Mouse (Mus musculus) midbrain, embryonic 12.5 days (tissue): ENCODE measurements around the gene Plekha1. TPM values are rescaled to one million over a fixed set of nuclear protein-coding genes. Genes with fewer than 3 reads are reported as not detected.

ENCODE experiments used
- ATAC-seq: fragments of 200-750 bp; cut with Nextera tagmentation; 2 replicates; pipeline ENCODE4 v1.8.0; 2017; ENCODE audit warnings: low read depth, moderate TSS enrichment, moderate library complexity; ENCODE audit not compliant: low FRiP score
- H3K27ac ChIP-seq: fragments of 300-500 bp; sonication (generic); replicated peaks from 2 replicates; pipeline ENCODE4 v1.5.1; 2016; ENCODE audit warnings: mild to moderate bottlenecking
- H3K27me3 ChIP-seq: fragments of 300-500 bp; sonication (generic); 2 replicates; pipeline ENCODE4 v1.6.1; 2016; ENCODE audit warnings: mild to moderate bottlenecking
- H3K36me3 ChIP-seq: fragments of 300-500 bp; sonication (generic); 2 replicates; pipeline ENCODE4 v1.6.1; 2016
- H3K4me1 ChIP-seq: fragments of 300-500 bp; sonication (generic); 2 replicates; pipeline ENCODE4 v1.6.1; 2016
- H3K4me2 ChIP-seq: fragments of 300-500 bp; sonication (generic); replicated peaks from 2 replicates; pipeline ENCODE4 v1.6.1; 2016; ENCODE audit warnings: mild to moderate bottlenecking, moderate library complexity
- H3K4me3 ChIP-seq: fragments of 300-500 bp; sonication (generic); 2 replicates; pipeline ENCODE4 v1.5.1; 2016; ENCODE audit warnings: mild to moderate bottlenecking
- H3K9ac ChIP-seq: fragments of 300-500 bp; sonication (generic); replicated peaks from 2 replicates; pipeline ENCODE4 v1.6.1; 2016; ENCODE audit warnings: mild to moderate bottlenecking, moderate library complexity
- H3K9me3 ChIP-seq: fragments of 300-500 bp; sonication (generic); 2 replicates; pipeline ENCODE4 v1.6.1; 2016; ENCODE audit warnings: mild to moderate bottlenecking
- WGBS: fragments of 180-500 bp; shearing (Covaris S2); methylation state at CpG from one replicate; pipeline ENCODE4 v1.1.7; 2016; 5-methylcytosine and 5-hydroxymethylcytosine counted together
- microRNA-seq: library from miRNA; unstranded; fragments of <30 nt; microRNA quantifications from one replicate; pipeline ENCODE4, GENCODE M21; 2017
- polyA plus RNA-seq: library from polyadenylated mRNA; unstranded; fragments of >200 nt; fragmentation: Nextera tagmentation; extraction: Ambion mirVana; gene quantifications from 2 replicates; pipeline ENCODE4 v1.2.1, GENCODE M21; 2016

The Plekha1 gene
- polyA plus RNA-seq, 1 experiment from 2014 or later: 43.8 TPM

GRCm38 (mm10) chr7:130946303-130946702 is 80.7 kb downstream of the Plekha1 start:
- no peak for ATAC-seq
- H3K27ac ChIP-seq: no peak overlapping the region
- H3K4me2 ChIP-seq: no peak overlapping the region
- H3K9me3 ChIP-seq: no peaks in the 10 kb centered on the region
- H3K4me1 ChIP-seq: no peaks in the 10 kb centered on the region
- WGBS: 91% methylated on average over 12 of the region's 12 CpGs
- H3K36me3 ChIP-seq: no peaks in the 10 kb centered on the region
- no peak overlapping the region for H3K9ac ChIP-seq
- H3K27me3 ChIP-seq: no peaks in the 10 kb centered on the region
- no peak overlapping the region for H3K4me3 ChIP-seq

GRCm38 (mm10) chr7:130948563-130949208 is 83.1 kb downstream of the Plekha1 start:
- H3K36me3 ChIP-seq: no peaks in the 10 kb centered on the region
- H3K27me3 ChIP-seq: no peaks in the 10 kb centered on the region
- 68% methylated on average over 5 of the region's 5 CpGs for WGBS
- H3K9me3 ChIP-seq: no peaks in the 10 kb centered on the region
- H3K4me2 ChIP-seq: no peak overlapping the region
- H3K9ac ChIP-seq: no peak overlapping the region
- no peak overlapping the region; the same call in 1 of the 2 replicates for H3K27ac ChIP-seq
- H3K4me3 ChIP-seq: no peak overlapping the region
- ATAC-seq: no peak
- no peaks in the 10 kb centered on the region for H3K4me1 ChIP-seq

GRCm38 (mm10) chr7:130949331-130949751 is 83.8 kb downstream of the Plekha1 start:
- H3K27ac ChIP-seq: no peak overlapping the region; the same call in 1 of the 2 replicates
- 58% methylated on average over 8 of the region's 8 CpGs for WGBS
- H3K9ac ChIP-seq: no peak overlapping the region
- no peaks in the 10 kb centered on the region for H3K9me3 ChIP-seq
- H3K36me3 ChIP-seq: no peaks in the 10 kb centered on the region
- no peak overlapping the region for H3K4me3 ChIP-seq
- ATAC-seq: no peak
- H3K4me1 ChIP-seq: no peaks in the 10 kb centered on the region
- H3K27me3 ChIP-seq: no peaks in the 10 kb centered on the region
- H3K4me2 ChIP-seq: no peak overlapping the region

GRCm38 (mm10) chr7:130950482-130950881 is 84.9 kb downstream of the Plekha1 start:
- WGBS: 93% methylated on average over 7 of the region's 7 CpGs
- Histone ChIP-seq H3K4me3 (no peak overlapping the region), H3K4me2 (no peak overlapping the region), H3K4me1 (no peaks in the 10 kb centered on the region), H3K9ac (no peak overlapping the region), H3K27me3 (no peaks in the 10 kb centered on the region), H3K9me3 (no peaks in the 10 kb centered on the region), H3K27ac (no peak overlapping the region), H3K36me3 (no peaks in the 10 kb centered on the region)
- no peak for ATAC-seq

GRCm38 (mm10) chr7:130951004-130951403 is 85.4 kb downstream of the Plekha1 start:
- ATAC-seq: no peak
- H3K9me3 ChIP-seq: no peaks in the 10 kb centered on the region
- H3K27me3 ChIP-seq: no peaks in the 10 kb centered on the region
- H3K9ac ChIP-seq: no peak overlapping the region
- H3K4me2 ChIP-seq: no peak overlapping the region
- no peak overlapping the region for H3K27ac ChIP-seq
- WGBS: 83% methylated on average over 5 of the region's 5 CpGs
- no peak overlapping the region for H3K4me3 ChIP-seq
- H3K4me1 ChIP-seq: no peaks in the 10 kb centered on the region
- no peaks in the 10 kb centered on the region for H3K36me3 ChIP-seq

GRCm38 (mm10) chr7:130953376-130953775 is 87.8 kb downstream of the Plekha1 start:
- H3K27me3 ChIP-seq: no peaks in the 10 kb centered on the region
- ATAC-seq: no peak
- H3K9ac ChIP-seq: no peak overlapping the region
- H3K36me3 ChIP-seq: no peaks in the 10 kb centered on the region
- WGBS: 88% methylated on average over 10 of the region's 10 CpGs
- no peak overlapping the region for H3K4me3 ChIP-seq
- H3K4me1 ChIP-seq: no peaks in the 10 kb centered on the region
- no peak overlapping the region for H3K4me2 ChIP-seq
- H3K27ac ChIP-seq: no peak overlapping the region
- H3K9me3 ChIP-seq: no peaks in the 10 kb centered on the region

GRCm38 (mm10) chr7:130954177-130954601 is 88.6 kb downstream of the Plekha1 start:
- Histone ChIP-seq H3K27me3 (no peaks in the 10 kb centered on the region), H3K27ac (no peak overlapping the region), H3K36me3 (no peaks in the 10 kb centered on the region), H3K4me1 (no peaks in the 10 kb centered on the region), H3K4me3 (no peak overlapping the region), H3K9me3 (no peaks in the 10 kb centered on the region), H3K4me2 (no peak overlapping the region), H3K9ac (no peak overlapping the region)
- no peak for ATAC-seq
- 86% methylated on average over 10 of the region's 10 CpGs for WGBS

- no peaks in the 10 kb centered on the region for H3K36me3 ChIP-seq
- WGBS: 73% methylated on average over 7 of the region's 7 CpGs
- no peak overlapping the region for H3K4me2 ChIP-seq
- H3K9ac ChIP-seq: no peak overlapping the region
- no peaks in the 10 kb centered on the region for H3K9me3 ChIP-seq
- H3K27me3 ChIP-seq: no peaks in the 10 kb centered on the region
- no peak for ATAC-seq
- H3K4me3 ChIP-seq: no peak overlapping the region
- no peaks in the 10 kb centered on the region for H3K4me1 ChIP-seq
- no peak overlapping the region for H3K27ac ChIP-seq
Observed at GRCm38 (mm10) chr7:130958551-130958950, 93.0 kb downstream of the Plekha1 start.

- Histone ChIP-seq H3K36me3 (no peaks in the 10 kb centered on the region), H3K9me3 (no peaks in the 10 kb centered on the region), H3K4me1 (0 out of 2 replicates have a peak, but pooled peaks cover 4% of the 10 kb centered on the region), H3K4me3 (no peak overlapping the region), H3K27ac (no peak overlapping the region), H3K4me2 (no peak overlapping the region), H3K27me3 (no peaks in the 10 kb centered on the region), H3K9ac (no peak overlapping the region)
- 61% methylated on average over 7 of the region's 7 CpGs for WGBS
- ATAC-seq: no peak
Observed at GRCm38 (mm10) chr7:130959868-130960267, 94.3 kb downstream of the Plekha1 start.

GRCm38 (mm10) chr7:130961429-130961828 is 95.9 kb downstream of the Plekha1 start:
- H3K9ac ChIP-seq: no peak overlapping the region
- H3K4me1 ChIP-seq: 0 out of 2 replicates have a peak, but pooled peaks cover 4% of the 10 kb centered on the region
- H3K9me3 ChIP-seq: no peaks in the 10 kb centered on the region
- no peak overlapping the region for H3K4me2 ChIP-seq
- H3K27ac ChIP-seq: no peak overlapping the region
- WGBS: 94% methylated on average over 6 of the region's 6 CpGs
- H3K27me3 ChIP-seq: no peaks in the 10 kb centered on the region
- no peaks in the 10 kb centered on the region for H3K36me3 ChIP-seq
- no peak overlapping the region for H3K4me3 ChIP-seq
- ATAC-seq: no peak

Small RNA genes within 50 kb of the gene (microRNA-seq; reads per million reads assigned to microRNA genes)
- not detected for gene Mir7061

Other genes starting within 250 kb of the Plekha1 start
- gene Btbd16, start 91.7 kb upstream of the Plekha1 start, polyA plus RNA-seq: not detected in 2 replicates
- 6.1 and 9.2 TPM in 2 replicates for gene Htra1, start 70.4 kb downstream of the Plekha1 start, polyA plus RNA-seq
- gene Dmbt1, start 166.3 kb downstream of the Plekha1 start, polyA plus RNA-seq: not detected in 2 replicates